Comparison of ENCODE assay signal across 14 mouse cellular contexts in the genomic region with DNA sequence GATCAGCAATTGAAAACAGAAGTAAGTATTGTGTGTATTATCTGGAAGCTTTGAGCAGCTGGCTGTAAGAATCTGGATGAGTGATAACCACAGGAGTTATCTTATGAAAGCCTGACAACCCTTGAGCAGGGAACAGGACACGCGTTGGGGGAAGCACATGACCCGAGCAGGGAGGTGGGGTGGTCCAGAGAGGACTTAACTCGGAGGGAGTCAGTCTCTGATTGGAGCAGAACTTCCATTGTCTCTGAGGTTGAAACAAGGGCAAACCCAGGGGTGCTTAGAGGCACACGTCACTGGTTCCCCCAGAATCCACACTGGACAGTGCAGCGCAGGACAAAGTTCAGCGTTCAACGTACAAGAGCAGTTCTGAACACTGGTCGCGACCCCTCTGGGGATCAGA. TPM values are rescaled to one million over a fixed set of nuclear protein-coding genes. Genes with fewer than 3 reads are reported as not detected.
DNase-seq lines count a peak whose midpoint lies in the region; ATAC-seq lines count a peak whose summit lies in the region.
"Had no signal": no experiment of that assay in that cellular context is flagged by ENCODE, and none has a peak within 500 bp of the region (broad histone marks: within the 10 kb centered on the region; RNA-seq: fewer than 3 reads in every experiment).

No protein-coding gene starts in this region.

- WGBS in forebrain, embryonic 12.5 days = 46% methylated on average over 10 of the region's 10 CpGs
- 43% methylated on average over 10 of the region's 10 CpGs for WGBS in liver, embryonic 12.5 days (ENCODE audit: insufficient replicate concordance)
- 41% methylated on average over 10 of the region's 10 CpGs for WGBS in neural tube, embryonic 13.5 days

- H3K4me2 ChIP-seq in forebrain, embryonic 12.5 days = no peak overlapping the region
- peak overlapping the region; percentile 33 for H3K4me2 ChIP-seq in liver, embryonic 12.5 days
- peak overlapping the region; percentile 11; the same call in 1 of the 2 replicates for H3K4me2 ChIP-seq in neural tube, embryonic 13.5 days

- no peaks in the 10 kb centered on the region for H3K27me3 ChIP-seq in forebrain, embryonic 12.5 days
- H3K27me3 ChIP-seq in liver, embryonic 12.5 days (replicated peaks) = no peaks in the 10 kb centered on the region
- no peaks in the 10 kb centered on the region for H3K27me3 ChIP-seq in neural tube, embryonic 13.5 days

- H3K4me1 ChIP-seq in forebrain, embryonic 12.5 days = peaks cover 30% of the 10 kb centered on the region
- peaks cover 40% of the 10 kb centered on the region for H3K4me1 ChIP-seq in liver, embryonic 12.5 days
- H3K4me1 ChIP-seq in neural tube, embryonic 13.5 days (replicated peaks) = peaks cover 25% of the 10 kb centered on the region

- H3K36me3 ChIP-seq in forebrain, embryonic 12.5 days (replicated peaks) = no peaks in the 10 kb centered on the region
- no peaks in the 10 kb centered on the region for H3K36me3 ChIP-seq in liver, embryonic 12.5 days
- H3K36me3 ChIP-seq in neural tube, embryonic 13.5 days = no peaks in the 10 kb centered on the region

- H3K9ac ChIP-seq in forebrain, embryonic 12.5 days = no peak overlapping the region
- no peak overlapping the region for H3K9ac ChIP-seq in liver, embryonic 12.5 days
- H3K9ac ChIP-seq in neural tube, embryonic 13.5 days = no peak overlapping the region

- H3K4me3 ChIP-seq in forebrain, embryonic 12.5 days (replicated peaks) = no peak overlapping the region
- no peak overlapping the region for H3K4me3 ChIP-seq in liver, embryonic 12.5 days
- H3K4me3 ChIP-seq in neural tube, embryonic 13.5 days = no peak overlapping the region
- H3K4me3 ChIP-seq: layer of hippocampus, adult 2 months had no signal

- peak overlapping the region; percentile 78 for H3K27ac ChIP-seq in forebrain, embryonic 12.5 days
- no peak overlapping the region for H3K27ac ChIP-seq in liver, embryonic 12.5 days
- peak overlapping the region; percentile 85 for H3K27ac ChIP-seq in neural tube, embryonic 13.5 days (replicated peaks)
- H3K27ac ChIP-seq: layer of hippocampus, adult 2 months; macrophage; stomach, postnatal 0 days had no signal

- DNase-seq in left cerebral cortex, postnatal 4 days = peak; percentile 13
- no peak for DNase-seq in left cerebral cortex, postnatal 10 days (ENCODE audit: extremely low spot score in 1 of 2, low spot score in 2 of 2)
- DNase-seq in thymus, postnatal 36 days = no peak
- no peak for DNase-seq in cerebellum, postnatal 36 days
- DNase-seq in thymus, postnatal 14 days = no peak
- DNase-seq: cerebellum, adult 9-11 months; gastrocnemius, postnatal 25 days had no signal

- intact Hi-C loops in left cerebral cortex, postnatal 4 days (cut with DNase I) = no loop called here
- intact Hi-C loops in left cerebral cortex, postnatal 10 days (cut with DNase I) = no loop called here

- peak; percentile 80 for ATAC-seq in forebrain, embryonic 12.5 days (ENCODE audit: low FRiP score)
- ATAC-seq in liver, embryonic 12.5 days = 0 out of 2 replicates have a peak, but pooled peaks have one; percentile 40
- peak; percentile 71 for ATAC-seq in neural tube, embryonic 13.5 days (ENCODE audit: low read depth)

- H3K9me3 ChIP-seq in forebrain, embryonic 12.5 days = no peaks in the 10 kb centered on the region
- H3K9me3 ChIP-seq in liver, embryonic 12.5 days (replicated peaks) = no peaks in the 10 kb centered on the region
- no peaks in the 10 kb centered on the region for H3K9me3 ChIP-seq in neural tube, embryonic 13.5 days

RNA-seq across cellular contexts. Expression of gene Gm3646, which starts 34.1 kb away (rescaled TPM):
- not detected for total RNA-seq in left cerebral cortex, postnatal 4 days (2021)
- not detected for total RNA-seq in left cerebral cortex, postnatal 10 days (2021)
- not detected in 2 replicates for polyA plus RNA-seq in forebrain, embryonic 12.5 days (2016; fragmentation: Nextera tagmentation; extraction: Ambion mirVana)
- not detected in 2 replicates for polyA plus RNA-seq in liver, embryonic 12.5 days (2016; fragmentation: Nextera tagmentation; extraction: Ambion mirVana)
- polyA plus RNA-seq in neural tube, embryonic 13.5 days (2015; fragmentation: Nextera tagmentation; extraction: Ambion mirVana) = not detected in 2 replicates
- total RNA-seq: CH12.LX; layer of hippocampus, adult 2 months had no signal
- polyA plus RNA-seq: macrophage had no signal
